Mouse (Mus musculus) heart, embryonic 15.5 days (tissue): ENCODE results near the gene B230118H07Rik. TPM values are rescaled to one million over a fixed set of nuclear protein-coding genes. Genes with fewer than 3 reads are reported as not detected.

Source experiments
- ATAC-seq: fragments of 200-750 bp; cut with Nextera tagmentation; replicated peaks from 2 replicates; pipeline ENCODE4 v1.8.0; 2017; ENCODE audit warnings: low read depth, moderate TSS enrichment; ENCODE audit not compliant: insufficient number of reproducible peaks, insufficient read depth, low FRiP score
- H3K27ac ChIP-seq: fragments of 300-500 bp; sonication (generic); 2 replicates; pipeline ENCODE4 v1.5.1; 2015; ENCODE audit warnings: mild to moderate bottlenecking, inconsistent platforms
- H3K27me3 ChIP-seq: fragments of 300-500 bp; sonication (generic); 2 replicates; pipeline ENCODE4 v1.6.1; 2015; ENCODE audit warnings: inconsistent platforms
- H3K36me3 ChIP-seq: fragments of 300-500 bp; sonication (generic); 2 replicates; pipeline ENCODE4 v1.6.1; 2015; ENCODE audit warnings: mild to moderate bottlenecking, inconsistent platforms
- H3K4me1 ChIP-seq: fragments of 300-500 bp; sonication (generic); replicated peaks from 2 replicates; pipeline ENCODE4 v1.6.1; 2015; ENCODE audit warnings: inconsistent platforms
- H3K4me2 ChIP-seq: fragments of 300-500 bp; sonication (generic); 2 replicates; pipeline ENCODE4 v1.6.1; 2015; ENCODE audit warnings: inconsistent platforms, mild to moderate bottlenecking, moderate library complexity
- H3K4me3 ChIP-seq: fragments of 300-500 bp; sonication (generic); 2 replicates; pipeline ENCODE4 v1.5.1; 2015; ENCODE audit warnings: mild to moderate bottlenecking, inconsistent platforms
- H3K9ac ChIP-seq: fragments of 300-500 bp; sonication (generic); 2 replicates; pipeline ENCODE4 v1.6.1; 2015; ENCODE audit warnings: mild to moderate bottlenecking, inconsistent platforms
- H3K9me3 ChIP-seq: fragments of 300-500 bp; sonication (generic); replicated peaks from 2 replicates; pipeline ENCODE4 v1.6.1; 2016; ENCODE audit warnings: inconsistent platforms
- WGBS: fragments of 180-500 bp; shearing (Covaris S2); methylation state at CpG from one replicate; pipeline ENCODE4 v1.1.7; 2015; ENCODE audit warnings: mixed read lengths; 5-methylcytosine and 5-hydroxymethylcytosine counted together
- polyA plus RNA-seq: library from polyadenylated mRNA; unstranded; fragments of >200 nt; fragmentation: Nextera tagmentation; extraction: Ambion mirVana; gene quantifications from 2 replicates; pipeline ENCODE4 v1.2.1, GENCODE M21; 2015

The B230118H07Rik gene
- polyA plus RNA-seq, 1 experiment from 2014 or later: 57.1 TPM

DNA sequence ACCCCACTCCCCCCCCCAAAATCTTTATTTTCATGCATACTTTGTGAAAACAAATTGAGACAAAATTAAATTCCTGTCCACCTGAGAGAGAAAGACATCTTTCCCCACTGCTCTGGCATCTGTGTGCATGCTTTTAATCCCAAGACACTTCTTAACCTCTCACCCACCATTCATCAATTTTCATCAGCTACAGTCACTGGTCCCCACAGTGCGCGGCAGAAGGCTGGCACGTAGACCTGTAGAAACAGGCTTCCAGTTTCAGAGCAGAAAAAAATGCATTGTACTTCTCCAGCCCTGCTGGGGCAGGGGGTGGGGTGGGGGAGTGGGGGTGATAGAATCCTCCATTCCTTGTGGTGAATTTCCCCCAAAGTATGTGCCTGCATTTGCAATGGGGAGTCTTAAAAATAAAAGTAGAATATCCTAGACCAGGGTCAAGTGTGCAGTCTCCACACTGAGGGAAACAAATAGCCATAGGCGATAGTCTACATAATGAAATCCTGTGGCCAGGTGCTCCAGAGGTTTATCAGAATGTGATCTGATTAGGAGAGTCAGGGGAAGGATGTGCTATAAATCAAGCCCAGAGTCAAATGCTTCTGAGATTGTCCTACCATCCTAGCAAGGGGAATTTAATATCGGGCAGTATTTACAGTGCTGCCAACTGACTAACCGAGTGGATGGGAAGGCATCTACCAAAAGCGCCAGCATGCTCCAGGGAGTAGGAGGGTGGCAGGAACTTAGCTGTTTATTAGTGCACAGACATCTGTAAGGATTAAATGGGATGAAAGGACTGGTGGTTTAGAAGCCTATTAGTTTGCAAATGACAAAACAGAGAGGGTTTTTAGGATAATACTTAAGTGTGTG is 10.1 kb downstream of the B230118H07Rik start:
- no peak for ATAC-seq
- Histone ChIP-seq H3K27ac (no peak overlapping the region), H3K4me3 (no peak overlapping the region), H3K9ac (no peak overlapping the region), H3K4me2 (no peak overlapping the region), H3K4me1 (no peaks in the 10 kb centered on the region), H3K9me3 (no peaks in the 10 kb centered on the region), H3K36me3 (no peaks in the 10 kb centered on the region), H3K27me3 (no peaks in the 10 kb centered on the region)
- 62% methylated on average over 7 of the region's 7 CpGs for WGBS

DNA sequence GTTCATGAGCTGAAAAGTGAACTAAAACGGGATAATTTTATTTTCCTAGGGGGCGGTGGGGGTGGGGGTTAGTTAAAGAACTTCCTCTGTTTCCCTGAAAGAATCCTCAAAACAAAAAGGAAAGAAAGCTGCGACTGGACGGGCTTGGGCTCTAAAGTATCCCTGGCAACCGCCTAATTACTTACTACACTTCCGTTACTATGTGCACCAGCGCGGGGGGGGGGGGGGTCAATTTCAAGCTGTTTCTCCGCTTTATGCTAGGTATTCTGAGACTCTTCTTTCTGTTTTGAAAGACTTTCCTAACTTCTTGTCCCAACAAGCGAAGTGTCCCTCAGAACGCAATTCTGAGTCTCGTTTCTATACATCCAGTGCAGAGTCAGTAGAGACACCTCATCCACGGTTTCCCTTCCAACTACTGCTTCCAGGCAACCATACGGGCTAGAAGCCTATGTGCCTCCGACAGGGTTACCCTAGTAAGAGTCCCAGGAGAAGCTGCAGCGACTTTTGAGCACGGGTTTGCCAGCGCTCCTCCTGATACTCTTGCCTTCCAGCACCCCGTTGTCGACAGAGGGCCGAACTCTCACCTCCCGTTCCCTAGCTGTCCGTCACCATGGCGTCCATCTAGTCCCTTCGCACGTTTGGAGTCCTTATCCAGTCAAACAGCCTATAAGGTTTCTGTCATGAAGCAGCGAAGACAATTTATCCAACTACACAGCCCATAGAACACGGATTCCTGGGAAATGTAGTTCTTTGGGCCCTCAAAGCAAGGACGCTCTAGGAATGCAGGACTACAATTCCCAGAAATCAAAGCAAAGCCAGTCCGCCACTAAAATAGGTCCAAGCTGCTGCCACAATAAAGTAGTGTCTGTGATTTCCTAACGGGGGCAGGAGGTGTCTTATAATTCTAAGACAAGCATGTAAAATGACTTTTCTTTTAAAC is 20.8 kb downstream of the B230118H07Rik start:
- Histone ChIP-seq H3K27me3 (no peaks in the 10 kb centered on the region), H3K9me3 (no peaks in the 10 kb centered on the region), H3K27ac (peak overlapping the region; percentile 90), H3K4me2 (peak overlapping the region; percentile 71), H3K9ac (peak overlapping the region; percentile 74), H3K4me1 (peaks cover 9% of the 10 kb centered on the region; the same call in 1 of the 2 replicates), H3K36me3 (no peaks in the 10 kb centered on the region), H3K4me3 (peak overlapping the region; percentile 92)
- peak; percentile 98 for ATAC-seq
- 5% methylated on average over 31 of the region's 31 CpGs for WGBS

DNA sequence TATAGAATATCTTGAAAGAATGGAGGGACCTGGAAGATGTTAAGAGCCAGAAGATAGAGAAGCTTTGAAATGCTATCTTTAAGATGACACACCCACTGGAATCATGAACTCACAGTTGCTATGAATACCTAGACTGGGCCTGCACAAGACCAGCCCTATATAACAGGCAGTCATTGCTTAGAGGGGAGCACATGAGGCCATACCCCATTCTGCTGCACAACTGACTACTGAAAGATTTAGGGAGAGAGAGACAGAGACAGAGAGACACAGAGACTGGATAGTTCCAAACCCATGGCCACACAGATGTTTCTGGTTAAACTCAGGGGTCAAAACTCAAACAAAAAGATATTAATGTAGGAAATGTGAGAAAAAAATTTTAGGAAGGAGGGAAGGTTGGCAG is 22.1 kb downstream of the B230118H07Rik start:
- Histone ChIP-seq H3K4me1 (peaks cover 9% of the 10 kb centered on the region; the same call in 1 of the 2 replicates), H3K27ac (no peak overlapping the region), H3K9ac (no peak overlapping the region), H3K4me3 (no peak overlapping the region), H3K9me3 (no peaks in the 10 kb centered on the region), H3K27me3 (no peaks in the 10 kb centered on the region), H3K4me2 (no peak overlapping the region), H3K36me3 (no peaks in the 10 kb centered on the region)
- ATAC-seq: no peak

DNA sequence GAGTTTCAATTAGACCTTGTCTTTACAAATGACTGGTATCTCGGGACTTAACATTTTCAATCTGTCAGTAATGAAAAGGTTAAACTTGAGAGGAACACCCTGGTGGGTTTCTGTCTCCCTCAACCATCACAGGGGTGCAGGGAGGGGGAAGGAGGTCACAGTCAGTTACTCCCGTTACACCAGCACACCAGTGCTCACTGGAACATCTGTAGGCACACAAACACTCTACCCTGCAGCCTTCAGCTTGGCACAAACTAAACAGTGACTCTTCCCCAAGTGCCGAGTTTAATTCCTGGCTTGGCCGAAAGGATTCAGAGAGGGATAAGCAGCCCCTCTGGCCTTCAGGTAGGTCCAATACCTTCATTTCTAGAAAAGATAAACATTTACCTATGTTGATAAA is 24.8 kb downstream of the B230118H07Rik start, which contains the start of gene Rag2:
TSS of gene Rag2 (plus strand) at position 193 of the 400 bp plus-strand sequence.
- no peak within 1 kb of the TSS for H3K9ac ChIP-seq
- H3K36me3 ChIP-seq: no peaks in the 10 kb centered on the region
- H3K9me3 ChIP-seq: no peaks in the 10 kb centered on the region
- 61% methylated on average over 4 of the region's 4 CpGs for WGBS
- H3K27ac ChIP-seq: no peak within 1 kb of the TSS
- H3K27me3 ChIP-seq: no peaks in the 10 kb centered on the region
- ATAC-seq: no peak
- H3K4me3 ChIP-seq: peak within 1 kb of the TSS; percentile 3; the same call in 1 of the 2 replicates
- no peak within 1 kb of the TSS for H3K4me2 ChIP-seq
- H3K4me1 ChIP-seq: peaks cover 9% of the 10 kb centered on the region; the same call in 1 of the 2 replicates

DNA sequence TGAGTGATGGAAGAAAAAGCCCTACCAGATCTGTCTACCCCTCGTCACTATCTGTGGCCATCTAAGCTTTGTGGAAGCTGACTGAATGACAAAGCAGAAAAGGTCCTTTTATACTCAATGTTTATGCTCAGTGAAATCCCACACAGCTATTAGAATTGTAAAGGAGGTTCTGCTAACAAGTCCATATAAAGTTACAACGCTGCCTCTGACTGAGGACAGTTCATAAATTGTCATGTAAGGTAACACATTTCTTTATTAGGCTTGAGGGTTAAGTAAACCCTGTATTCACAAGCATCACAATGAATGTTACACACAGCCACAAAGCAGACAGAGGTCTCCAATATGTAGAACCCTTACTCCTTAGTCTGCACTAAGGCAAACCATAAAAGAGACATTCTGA is 25.3 kb downstream of the B230118H07Rik start:
- Histone ChIP-seq H3K9me3 (no peaks in the 10 kb centered on the region), H3K27me3 (no peaks in the 10 kb centered on the region), H3K4me3 (no peak overlapping the region), H3K4me1 (peaks cover 6% of the 10 kb centered on the region; the same call in 1 of the 2 replicates), H3K36me3 (no peaks in the 10 kb centered on the region), H3K9ac (no peak overlapping the region), H3K4me2 (no peak overlapping the region), H3K27ac (no peak overlapping the region)
- ATAC-seq: no peak
- WGBS: 68% methylated on average over 2 of the region's 2 CpGs

DNA sequence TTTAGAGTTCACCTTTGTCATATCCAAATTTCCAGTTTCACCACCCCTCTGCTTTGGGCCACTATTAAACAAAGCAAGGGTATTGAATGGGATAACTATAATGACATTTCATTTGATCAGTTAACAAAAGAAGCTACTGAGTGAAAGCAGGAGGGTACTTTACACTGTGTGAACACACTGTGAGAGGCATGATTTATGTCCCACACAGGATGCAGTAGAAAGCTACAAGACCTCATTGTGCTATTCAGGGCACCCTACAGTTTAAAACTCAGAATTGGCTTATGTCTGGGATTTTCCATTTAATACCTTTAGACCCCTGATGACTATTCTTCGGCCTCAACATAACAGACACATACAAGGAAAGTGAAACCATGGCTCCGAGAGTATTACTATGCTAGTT is 26.3 kb downstream of the B230118H07Rik start:
- H3K4me1 ChIP-seq: peaks cover 5% of the 10 kb centered on the region; the same call in 1 of the 2 replicates
- no peak overlapping the region for H3K9ac ChIP-seq
- ATAC-seq: no peak
- H3K27ac ChIP-seq: no peak overlapping the region
- 89% methylated on average over 2 of the region's 2 CpGs for WGBS
- H3K27me3 ChIP-seq: no peaks in the 10 kb centered on the region
- no peak overlapping the region for H3K4me3 ChIP-seq
- H3K36me3 ChIP-seq: no peaks in the 10 kb centered on the region
- H3K9me3 ChIP-seq: no peaks in the 10 kb centered on the region
- H3K4me2 ChIP-seq: no peak overlapping the region

DNA sequence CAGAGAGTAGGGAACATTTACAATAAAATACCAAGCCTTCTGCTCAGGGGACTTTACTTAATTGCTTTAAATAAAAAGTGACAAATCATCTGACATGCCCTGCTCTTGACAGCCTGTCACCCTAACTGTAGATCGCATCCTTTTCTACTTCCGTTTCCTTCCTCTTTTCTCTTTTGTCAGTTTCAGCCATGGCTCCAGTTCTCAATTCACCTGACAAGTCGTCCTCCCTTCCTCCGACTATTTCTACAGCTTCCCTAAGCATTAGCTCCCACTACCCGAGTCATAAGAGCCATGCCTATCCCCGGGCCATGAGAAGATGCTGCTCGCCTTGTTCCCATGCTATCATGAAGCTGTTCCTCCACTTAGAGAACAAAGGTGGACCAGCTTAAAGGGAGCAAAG is 27.7 kb downstream of the B230118H07Rik start:
- no peak for ATAC-seq
- Histone ChIP-seq H3K36me3 (no peaks in the 10 kb centered on the region), H3K27ac (no peak overlapping the region; the same call in 1 of the 2 replicates), H3K4me1 (no peaks in the 10 kb centered on the region), H3K4me3 (no peak overlapping the region), H3K9ac (no peak overlapping the region), H3K27me3 (no peaks in the 10 kb centered on the region), H3K4me2 (no peak overlapping the region), H3K9me3 (no peaks in the 10 kb centered on the region)
- WGBS: 63% methylated on average over 7 of the region's 7 CpGs

DNA sequence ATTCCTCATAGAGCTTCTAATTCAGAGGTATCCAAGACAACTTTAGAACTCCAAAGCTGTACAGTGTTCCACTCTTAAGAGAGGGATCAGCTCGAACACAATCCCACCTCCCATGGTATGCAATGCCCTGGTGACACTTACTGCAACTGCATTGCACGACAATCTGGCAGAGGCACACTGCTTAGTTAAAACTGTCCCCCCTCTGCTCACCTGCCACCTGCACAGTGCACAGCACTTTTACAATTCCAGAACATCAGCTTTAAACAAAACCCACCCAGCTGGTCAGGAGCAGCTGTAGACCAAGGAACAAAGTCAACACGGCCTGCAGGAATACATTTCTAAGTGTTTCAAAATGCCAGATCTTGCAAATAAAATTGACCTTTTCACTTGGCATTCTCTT is 28.4 kb downstream of the B230118H07Rik start:
- H3K36me3 ChIP-seq: no peaks in the 10 kb centered on the region
- H3K4me2 ChIP-seq: no peak overlapping the region
- H3K9me3 ChIP-seq: no peaks in the 10 kb centered on the region
- no peaks in the 10 kb centered on the region for H3K27me3 ChIP-seq
- no peak overlapping the region for H3K27ac ChIP-seq
- no peak overlapping the region for H3K9ac ChIP-seq
- no peak overlapping the region for H3K4me3 ChIP-seq
- 60% methylated on average over 3 of the region's 3 CpGs for WGBS
- no peak for ATAC-seq
- H3K4me1 ChIP-seq: no peaks in the 10 kb centered on the region

DNA sequence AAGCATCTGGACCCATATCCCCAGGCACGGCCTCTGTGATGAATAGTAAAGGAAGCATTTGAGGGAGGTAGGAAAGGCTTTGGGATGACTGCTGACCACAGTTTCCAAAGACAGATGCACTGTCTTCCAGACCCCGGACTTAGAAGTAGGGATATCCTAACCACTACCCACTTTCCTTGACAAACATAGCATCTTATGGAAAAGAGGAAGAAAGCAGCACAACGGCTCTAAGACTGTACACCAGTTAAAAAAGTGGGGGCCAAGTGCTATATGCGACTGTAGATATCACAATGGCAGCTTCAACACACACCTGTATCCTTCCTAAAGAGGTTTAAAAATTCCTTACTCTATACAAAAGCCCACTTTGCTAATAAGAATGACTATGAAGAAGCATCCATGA is 31.0 kb downstream of the B230118H07Rik start:
- WGBS: 72% methylated on average over 4 of the region's 4 CpGs

DNA sequence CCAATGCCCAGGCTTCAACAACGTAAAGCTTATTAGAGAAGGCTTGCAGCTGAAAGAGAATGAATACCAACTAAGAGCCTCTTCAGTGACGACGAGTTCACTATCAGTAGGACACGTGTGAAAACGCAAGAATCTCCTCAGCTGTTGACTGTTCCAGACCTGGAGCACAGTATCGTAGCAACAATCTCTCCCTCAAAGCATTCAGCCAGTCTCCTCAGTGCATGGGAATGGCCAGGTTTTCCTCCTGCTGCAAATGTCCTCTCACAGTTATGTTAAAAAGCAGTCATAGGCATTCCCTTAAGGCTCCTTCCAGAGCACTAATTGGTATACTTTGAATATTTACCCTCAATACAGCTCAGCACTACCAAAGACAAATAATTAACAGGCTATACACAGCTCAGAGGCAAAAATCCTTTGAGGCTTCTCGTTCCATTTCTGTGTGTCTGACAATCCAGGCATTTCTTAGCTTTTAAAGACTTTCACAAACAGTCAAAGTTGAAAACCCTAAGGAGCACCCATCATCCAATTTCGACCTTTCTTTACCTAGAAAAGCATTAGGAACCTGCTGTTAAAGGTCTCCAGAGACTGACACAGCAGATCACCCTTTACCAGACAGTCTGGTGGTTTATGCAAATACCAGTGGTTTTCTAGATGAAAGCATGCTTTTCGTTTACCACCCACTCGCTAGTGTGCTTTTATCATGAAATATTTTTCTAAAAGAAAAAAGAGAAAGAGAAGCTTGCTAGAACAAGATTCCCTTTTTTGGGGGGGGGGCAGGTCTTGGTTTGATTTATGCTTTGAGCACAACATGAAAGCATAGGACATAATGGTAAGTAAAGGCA is 33.6 kb downstream of the B230118H07Rik start:
- no peak overlapping the region for H3K4me3 ChIP-seq
- no peak for ATAC-seq
- no peaks in the 10 kb centered on the region for H3K27me3 ChIP-seq
- no peak overlapping the region for H3K27ac ChIP-seq
- H3K4me1 ChIP-seq: 0 out of 2 replicates have a peak, but pooled peaks cover 6% of the 10 kb centered on the region
- no peak overlapping the region for H3K9ac ChIP-seq
- WGBS: 52% methylated on average over 10 of the region's 10 CpGs
- H3K36me3 ChIP-seq: no peaks in the 10 kb centered on the region
- H3K9me3 ChIP-seq: no peaks in the 10 kb centered on the region
- H3K4me2 ChIP-seq: no peak overlapping the region

More for the DNA sequence above, 31.0 kb downstream of the B230118H07Rik start:
- no peaks in the 10 kb centered on the region for H3K9me3 ChIP-seq
- no peaks in the 10 kb centered on the region for H3K27me3 ChIP-seq
- no peak overlapping the region for H3K9ac ChIP-seq
- no peak overlapping the region for H3K27ac ChIP-seq
- no peaks in the 10 kb centered on the region for H3K36me3 ChIP-seq
- 0 out of 2 replicates have a peak, but pooled peaks cover 6% of the 10 kb centered on the region for H3K4me1 ChIP-seq
- no peak overlapping the region for H3K4me2 ChIP-seq
- no peak for ATAC-seq
- H3K4me3 ChIP-seq: no peak overlapping the region
